Mouse (Mus musculus): ENCODE measurements around the gene Megf8.
"Not testable (repeated sequence)": the region's sequence is repeated elsewhere in the genome, so short reads cannot be mapped to it uniquely, and the experiment has no call there.

The Megf8 gene

GRCm38 (mm10) chr7:25383891-25384290 is 66.9 kb downstream of the Megf8 start:
- peak in 1 of 2 experiments; percentile 45 for DNase-seq

GRCm38 (mm10) chr7:25384318-25384717 is 67.4 kb downstream of the Megf8 start:
- DNase-seq = peak in 1 of 2 experiments; percentile 37

GRCm38 (mm10) chr7:25384818-25385217 is 67.9 kb downstream of the Megf8 start:
- no peak for DNase-seq

- peak in 1 of 2 experiments; percentile 9 for DNase-seq
Measured at GRCm38 (mm10) chr7:25385259-25385658, 68.3 kb downstream of the Megf8 start.

GRCm38 (mm10) chr7:25385850-25386555 is 69.0 kb downstream of the Megf8 start:
- DNase-seq = peak; percentile 88 to 91

- DNase-seq = peak in 1 of 2 experiments; percentile 60
Measured at GRCm38 (mm10) chr7:25387811-25388440, 71.0 kb downstream of the Megf8 start.

GRCm38 (mm10) chr7:25388916-25389315 is 72.0 kb downstream of the Megf8 start:
- no peak for DNase-seq

GRCm38 (mm10) chr7:25390054-25390770 is 73.2 kb downstream of the Megf8 start:
- DNase-seq = no peak

GRCm38 (mm10) chr7:25390986-25391385 is 74.0 kb downstream of the Megf8 start:
- DNase-seq = no peak

GRCm38 (mm10) chr7:25391856-25392453 is 75.0 kb downstream of the Megf8 start:
- no peak for DNase-seq

- no peak for DNase-seq
Measured at GRCm38 (mm10) chr7:25392851-25393250, 75.9 kb downstream of the Megf8 start.

- DNase-seq = peak in 1 of 2 experiments; percentile 42
Measured at GRCm38 (mm10) chr7:25393451-25394210, 76.7 kb downstream of the Megf8 start.

- DNase-seq = peak in 1 of 2 experiments; percentile 22
Measured at GRCm38 (mm10) chr7:25394754-25395153, 77.8 kb downstream of the Megf8 start.

- no peak for DNase-seq
Measured at GRCm38 (mm10) chr7:25395186-25395557, 78.2 kb downstream of the Megf8 start.

GRCm38 (mm10) chr7:25395558-25396521 is 78.9 kb downstream of the Megf8 start:
- peak; percentile 95 to 98 for DNase-seq

- peak in 1 of 2 experiments; percentile 27 for DNase-seq
Measured at GRCm38 (mm10) chr7:25396621-25397020, 79.7 kb downstream of the Megf8 start.

GRCm38 (mm10) chr7:25398610-25399009 is 81.6 kb downstream of the Megf8 start, which contains the start of gene Lipe:
Gene Lipe, minus strand, starts transcription at chr7:25398710.
- no peak for DNase-seq

- DNase-seq = not testable (repeated sequence)
Measured at GRCm38 (mm10) chr7:25399028-25399427, 82.1 kb downstream of the Megf8 start.

GRCm38 (mm10) chr7:25401551-25401950 is 84.6 kb downstream of the Megf8 start:
- DNase-seq = no peak

GRCm38 (mm10) chr7:25401986-25402385 is 85.0 kb downstream of the Megf8 start:
- no peak for DNase-seq

GRCm38 (mm10) chr7:25402671-25403101 is 85.7 kb downstream of the Megf8 start:
- peak in 1 of 2 experiments; percentile 58 for DNase-seq

Measured in cerebellum, postnatal 25 days (tissue).